Comparison of ENCODE assay signal across 13 mouse cellular contexts in the genomic region with DNA sequence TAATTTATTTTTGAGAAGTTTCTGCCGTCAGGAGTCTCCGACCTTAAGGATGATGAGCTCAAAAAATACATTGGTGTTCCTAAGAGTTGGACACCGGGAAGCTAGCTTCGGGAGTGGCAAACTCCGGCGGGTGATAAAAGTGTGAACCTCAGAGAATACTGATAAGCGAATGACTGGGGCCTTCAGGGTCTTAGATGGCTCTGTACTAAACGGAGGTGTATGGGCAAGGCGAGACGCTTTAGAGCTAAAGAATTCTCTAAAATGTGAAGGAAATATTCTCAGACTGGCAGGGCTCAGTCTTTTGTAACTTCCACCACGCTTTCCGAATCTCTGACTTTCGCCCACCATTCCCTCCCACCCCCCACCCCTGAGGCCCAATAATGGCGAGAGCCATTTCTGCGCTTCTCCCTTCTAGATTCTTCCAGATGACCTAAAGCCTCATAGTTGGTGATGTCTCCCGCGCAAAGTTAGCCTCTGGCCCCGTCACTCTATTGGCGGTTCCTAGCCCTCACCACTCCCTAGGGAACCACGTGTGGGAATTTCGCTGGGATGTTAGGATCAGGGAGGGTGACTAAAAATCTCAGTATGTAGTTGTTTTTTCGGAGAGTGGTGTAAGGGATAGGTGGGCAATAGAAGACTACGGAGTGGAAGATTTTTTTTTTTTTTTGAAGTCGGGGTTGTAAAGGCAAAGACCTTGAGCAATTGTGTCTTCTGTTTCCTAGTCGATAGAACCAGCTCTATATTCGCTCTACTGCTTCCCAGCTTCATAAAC. TPM values are rescaled to one million over a fixed set of nuclear protein-coding genes. Genes with fewer than 3 reads are reported as not detected.
A peak's percentile ranks its signal among the peaks of the same experiment; 100 is the strongest.
DNase-seq lines count a peak whose midpoint lies in the region; ATAC-seq and TF ChIP-seq lines count a peak whose summit lies in the region.
"Had no signal": no experiment of that assay in that cellular context is flagged by ENCODE, and none has a peak within 500 bp of the region (broad histone marks: within the 10 kb centered on the region; RNA-seq: fewer than 3 reads in every experiment).

No protein-coding gene starts in this region.

- TF ChIP-seq POLR2A in heart, adult 2 months (IDR thresholded peaks at IDR 0.05; ENCODE audit: insufficient read depth, low read depth, low read length): no peak

- intact Hi-C loops in heart, adult 2 months (cut with DNase I): no loop called here

- H3K4me3 ChIP-seq in heart, embryonic 12.5 days: 0 out of 2 replicates have a peak overlapping the region, but pooled peaks have one; percentile 9
- H3K4me3 ChIP-seq in heart, adult 2 months: no peak overlapping the region
- H3K4me3 ChIP-seq in midbrain, embryonic 14.5 days (replicated peaks; ENCODE audit: low read depth, low read length): no peak overlapping the region
- no peak overlapping the region for H3K4me3 ChIP-seq in midbrain, embryonic 15.5 days
- peak overlapping the region; percentile 64; the same call in 1 of the 2 replicates for H3K4me3 ChIP-seq in embryonic facial prominence, embryonic 14.5 days (ENCODE audit: low read depth, low read length)

- no peaks in the 10 kb centered on the region for H3K36me3 ChIP-seq in heart, embryonic 12.5 days
- H3K36me3 ChIP-seq in heart, adult 2 months (ENCODE audit: control insufficient read depth, insufficient read depth, low read length): no peaks in the 10 kb centered on the region
- H3K36me3 ChIP-seq in midbrain, embryonic 14.5 days (ENCODE audit: control insufficient read depth, insufficient read depth, low read length): no peaks in the 10 kb centered on the region
- no peaks in the 10 kb centered on the region for H3K36me3 ChIP-seq in midbrain, embryonic 15.5 days (replicated peaks)
- no peaks in the 10 kb centered on the region for H3K36me3 ChIP-seq in embryonic facial prominence, embryonic 14.5 days (ENCODE audit: control insufficient read depth, insufficient read depth, low read length)

- 1% methylated on average over 26 of the region's 26 CpGs for WGBS in heart, embryonic 12.5 days
- 3% methylated on average over 26 of the region's 26 CpGs for WGBS in heart, adult 2 months
- 1% methylated on average over 26 of the region's 26 CpGs for WGBS in midbrain, embryonic 14.5 days
- WGBS in midbrain, embryonic 15.5 days: 1% methylated on average over 26 of the region's 26 CpGs
- 1% methylated on average over 26 of the region's 26 CpGs for WGBS in embryonic facial prominence, embryonic 14.5 days

- no peak for TF ChIP-seq CTCF in heart, adult 2 months (IDR thresholded peaks at IDR 0.05)

- H3K27ac ChIP-seq in heart, embryonic 12.5 days (ENCODE audit: poor library complexity, severe bottlenecking): no peak overlapping the region
- H3K27ac ChIP-seq in heart, adult 2 months: no peak overlapping the region
- no peak overlapping the region for H3K27ac ChIP-seq in midbrain, embryonic 14.5 days (replicated peaks; ENCODE audit: low read depth, low read length)
- no peak overlapping the region for H3K27ac ChIP-seq in midbrain, embryonic 15.5 days
- no peak overlapping the region for H3K27ac ChIP-seq in embryonic facial prominence, embryonic 14.5 days (replicated peaks; ENCODE audit: low read depth, low read length)

- H3K9me3 ChIP-seq in heart, embryonic 12.5 days (replicated peaks): no peaks in the 10 kb centered on the region
- H3K9me3 ChIP-seq in midbrain, embryonic 14.5 days (ENCODE audit: control insufficient read depth, low read length): no peaks in the 10 kb centered on the region
- H3K9me3 ChIP-seq in midbrain, embryonic 15.5 days: no peaks in the 10 kb centered on the region
- H3K9me3 ChIP-seq in embryonic facial prominence, embryonic 14.5 days (ENCODE audit: control insufficient read depth, low read length): no peaks in the 10 kb centered on the region

- no peak for TF ChIP-seq EP300 in heart, adult 2 months (IDR thresholded peaks at IDR 0.05; ENCODE audit: insufficient read depth, low read depth, low read length)

- peak overlapping the region; percentile 100; the same call in 1 of the 2 replicates for H3K4me2 ChIP-seq in heart, embryonic 12.5 days
- H3K4me2 ChIP-seq in midbrain, embryonic 14.5 days (ENCODE audit: low read length): no peak overlapping the region
- H3K4me2 ChIP-seq in midbrain, embryonic 15.5 days: no peak overlapping the region
- H3K4me2 ChIP-seq in embryonic facial prominence, embryonic 14.5 days (ENCODE audit: low read depth, low read length): no peak overlapping the region

- no peak overlapping the region for H3K9ac ChIP-seq in heart, embryonic 12.5 days
- no peak overlapping the region for H3K9ac ChIP-seq in heart, adult 2 months (ENCODE audit: low read depth, low read length)
- H3K9ac ChIP-seq in midbrain, embryonic 14.5 days (replicated peaks; ENCODE audit: low read length): no peak overlapping the region
- H3K9ac ChIP-seq in midbrain, embryonic 15.5 days: no peak overlapping the region
- no peak overlapping the region for H3K9ac ChIP-seq in embryonic facial prominence, embryonic 14.5 days (ENCODE audit: low read depth, low read length)

- H3K4me1 ChIP-seq in heart, embryonic 12.5 days (replicated peaks): peaks cover 18% of the 10 kb centered on the region
- peaks cover 5% of the 10 kb centered on the region for H3K4me1 ChIP-seq in heart, adult 2 months (ENCODE audit: control insufficient read depth, insufficient read depth, low read length)
- peaks cover 16% of the 10 kb centered on the region for H3K4me1 ChIP-seq in midbrain, embryonic 14.5 days (ENCODE audit: control insufficient read depth, insufficient read depth, low read length)
- H3K4me1 ChIP-seq in midbrain, embryonic 15.5 days: peaks cover 35% of the 10 kb centered on the region
- peaks cover 12% of the 10 kb centered on the region for H3K4me1 ChIP-seq in embryonic facial prominence, embryonic 14.5 days (ENCODE audit: control insufficient read depth, insufficient read depth, low read length)

- peaks cover 73% of the 10 kb centered on the region for H3K27me3 ChIP-seq in heart, embryonic 12.5 days (replicated peaks)
- H3K27me3 ChIP-seq in heart, adult 2 months (ENCODE audit: control insufficient read depth, insufficient read depth, low read length): peaks cover 23% of the 10 kb centered on the region
- H3K27me3 ChIP-seq in midbrain, embryonic 14.5 days (ENCODE audit: control insufficient read depth, insufficient read depth, low read length): peaks cover 66% of the 10 kb centered on the region
- peaks cover 42% of the 10 kb centered on the region for H3K27me3 ChIP-seq in midbrain, embryonic 15.5 days (replicated peaks)
- peaks cover 81% of the 10 kb centered on the region for H3K27me3 ChIP-seq in embryonic facial prominence, embryonic 14.5 days (replicated peaks; ENCODE audit: control insufficient read depth, insufficient read depth, low read length)
- H3K27me3 ChIP-seq: CH12.LX had no signal

- H3K79me2 ChIP-seq in heart, adult 2 months (replicated peaks; ENCODE audit: control insufficient read depth, insufficient read depth, low read length): no peaks in the 10 kb centered on the region

- no peak for ATAC-seq in heart, embryonic 12.5 days (ENCODE audit: insufficient number of reproducible peaks, low FRiP score)
- no peak for ATAC-seq in midbrain, embryonic 14.5 days (ENCODE audit: low FRiP score, low TSS enrichment)
- no peak for ATAC-seq in midbrain, embryonic 15.5 days (replicated peaks)
- ATAC-seq in embryonic facial prominence, embryonic 14.5 days (ENCODE audit: low read depth): no peak
- ATAC-seq: activated CD4-positive, CD25-positive, alpha-beta regulatory T cell, adult 4 months; lung, postnatal 0 days had no signal

- no peak for DNase-seq in heart, adult 2 months
- peak; percentile 31 for DNase-seq in midbrain, embryonic 14.5 days
- no peak for DNase-seq in embryonic facial prominence, embryonic 14.5 days (ENCODE audit: low spot score)
- DNase-seq in retina, postnatal 1 day: peak; percentile 38
- no peak for DNase-seq in frontal cortex, adult 2 months (ENCODE audit: extremely low spot score in 1 of 2, low spot score in 1 of 2)
- DNase-seq in layer of hippocampus, adult 9-11 months: no peak
- DNase-seq: kidney, adult 9 months had no signal

RNA-seq across cellular contexts. Expression of gene Sfmbt2, which starts 0.6 kb away (rescaled TPM):
- polyA plus RNA-seq in heart, embryonic 12.5 days (2016; fragmentation: Nextera tagmentation; extraction: Ambion mirVana): 2.0 and 2.6 TPM in 2 replicates
- total RNA-seq in heart, adult 2 months (2021): under 1 TPM; 0.25 to 0.39 TPM
- 0.06 and 0.12 TPM in 2 replicates for polyA plus RNA-seq in heart, adult 2 months (2012; rRNA removed)
- 4.2 TPM in 2 replicates for polyA plus RNA-seq in midbrain, embryonic 14.5 days (2014; fragmentation: Nextera tagmentation; extraction: Ambion mirVana)
- polyA plus RNA-seq in midbrain, embryonic 15.5 days (2015; fragmentation: Nextera tagmentation; extraction: Ambion mirVana): 5.2 and 6.3 TPM in 2 replicates
- polyA plus RNA-seq in embryonic facial prominence, embryonic 14.5 days (2014; fragmentation: Nextera tagmentation; extraction: Ambion mirVana): 2.4 and 2.5 TPM in 2 replicates
- polyA plus RNA-seq in frontal cortex, adult 2 months (2012; rRNA removed): 2.1 and 2.3 TPM in 2 replicates
- total RNA-seq: CH12.LX; monocyte, adult 5-6 weeks had no signal

Comparison
In these comparisons a context has a peak if more than half of its experiments do, and no peak if none do; other contexts are left out.
1. H3K4me3 ChIP-seq: peak in heart, embryonic 12.5 days (single experiment) and embryonic facial prominence, embryonic 14.5 days (single experiment); none in heart, adult 2 months (single experiment), midbrain, embryonic 14.5 days (single experiment) and midbrain, embryonic 15.5 days (single experiment).
2. DNase-seq: peak in midbrain, embryonic 14.5 days (single experiment) and retina, postnatal 1 day (single experiment); none in heart, adult 2 months (0 of 2), embryonic facial prominence, embryonic 14.5 days (single experiment), frontal cortex, adult 2 months (0 of 2) and layer of hippocampus, adult 9-11 months (single experiment).